Mouse (Mus musculus): ENCODE measurements at regions not wholly inside any gene's neighbourhood (a gene's known extent, or its start where the extent isn't known, plus 50 kb on each side); places are given as distances from the start of the nearest gene placed in this dataset.

DNA sequence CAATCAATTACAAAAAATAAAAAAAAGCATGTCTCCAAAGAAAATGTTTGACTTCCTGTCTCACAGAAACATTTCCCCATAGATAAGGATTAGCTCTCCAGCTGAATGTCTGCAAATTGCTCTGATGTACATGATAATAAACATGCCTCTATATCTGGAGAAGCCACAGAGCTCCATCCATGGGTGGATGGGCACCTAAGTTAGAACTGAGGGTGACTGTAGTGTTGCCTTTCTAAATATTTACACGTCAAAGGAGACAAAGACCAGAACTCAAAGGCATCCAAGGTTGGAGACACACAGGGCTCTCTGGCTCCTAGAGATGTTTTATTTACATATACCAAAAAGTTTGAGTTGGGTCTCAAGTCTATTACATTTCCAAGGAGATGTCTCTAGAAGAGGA is 427.1 kb upstream of the Map3k7 start:
- no peak overlapping the region for H3K4me2 ChIP-seq (replicated peaks; ENCODE audit: low read depth)
- TF ChIP-seq EP300 (optimal IDR thresholded peaks at IDR 0.05) (no peak), CTCF (IDR thresholded peaks at IDR 0.05; ENCODE audit: low read depth) (no peak)
- no peaks in the 10 kb centered on the region for H3K27me3 ChIP-seq (ENCODE audit: control insufficient read depth, insufficient read depth, low read length)
- H3K9me3 ChIP-seq (ENCODE audit: control insufficient read depth, low read length), result no peaks in the 10 kb centered on the region
- no peak overlapping the region for H3K9ac ChIP-seq (ENCODE audit: low read length)
- H3K4me3 ChIP-seq (ENCODE audit: low read depth, low read length), result no peak overlapping the region
- no peaks in the 10 kb centered on the region for H3K36me3 ChIP-seq (ENCODE audit: control insufficient read depth, insufficient read depth, low read length)
- ATAC-seq (ENCODE audit: low FRiP score, low TSS enrichment) (no peak), DNase-seq (ENCODE audit: low spot score) (no peak)
- no peaks in the 10 kb centered on the region for H3K4me1 ChIP-seq (replicated peaks; ENCODE audit: control insufficient read depth, insufficient read depth)
- WGBS, result 33% methylated on average over 1 of the region's 1 CpGs
- H3K27ac ChIP-seq (replicated peaks), result no peak overlapping the region

DNA sequence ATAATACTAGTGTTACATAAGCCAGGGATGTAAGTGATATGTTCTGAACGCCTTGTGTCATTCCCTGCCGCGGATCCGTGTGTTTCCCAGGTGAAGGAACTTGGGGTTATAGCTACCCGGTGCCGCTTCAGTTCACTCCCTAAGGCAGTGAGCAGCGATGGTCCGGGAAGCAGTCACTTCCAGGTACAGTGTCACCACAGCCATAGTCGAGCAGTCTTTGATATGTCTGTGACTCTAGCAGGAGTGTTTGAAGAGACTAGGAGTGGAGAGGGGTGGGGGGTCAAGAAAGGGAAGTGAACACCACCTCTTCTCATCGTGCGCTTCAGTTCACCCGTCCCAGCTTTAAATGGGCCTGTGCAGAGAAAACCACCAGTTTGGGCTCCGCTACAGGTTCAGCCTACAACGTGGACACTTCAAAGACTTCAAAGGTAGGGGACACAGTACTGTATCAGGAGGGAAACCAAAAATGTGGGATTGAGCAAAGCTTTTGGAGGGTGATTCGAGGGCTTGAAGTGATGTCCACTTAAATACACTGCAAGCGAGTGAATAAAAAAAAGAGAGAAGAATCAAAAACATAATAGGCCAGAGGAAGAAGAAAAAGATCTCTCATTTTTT is 410.0 kb upstream of the Map3k7 start:
- ATAC-seq (ENCODE audit: low FRiP score, low TSS enrichment), result no peak
- no peak overlapping the region for H3K4me3 ChIP-seq (ENCODE audit: low read depth, low read length)
- DNase-seq (ENCODE audit: low spot score), result no peak
- TF ChIP-seq CTCF (IDR thresholded peaks at IDR 0.05; ENCODE audit: low read depth) (no peak), EP300 (optimal IDR thresholded peaks at IDR 0.05) (no peak)
- H3K4me2 ChIP-seq (replicated peaks; ENCODE audit: low read depth), result no peak overlapping the region
- H3K4me1 ChIP-seq (replicated peaks; ENCODE audit: control insufficient read depth, insufficient read depth), result no peaks in the 10 kb centered on the region
- no peaks in the 10 kb centered on the region for H3K36me3 ChIP-seq (ENCODE audit: control insufficient read depth, insufficient read depth, low read length)
- H3K27me3 ChIP-seq (ENCODE audit: control insufficient read depth, insufficient read depth, low read length), result no peaks in the 10 kb centered on the region
- H3K9ac ChIP-seq (ENCODE audit: low read length), result no peak overlapping the region
- H3K27ac ChIP-seq (replicated peaks), result no peak overlapping the region
- WGBS, result 90% methylated on average over 16 of the region's 16 CpGs
- no peaks in the 10 kb centered on the region for H3K9me3 ChIP-seq (ENCODE audit: control insufficient read depth, low read length)

DNA sequence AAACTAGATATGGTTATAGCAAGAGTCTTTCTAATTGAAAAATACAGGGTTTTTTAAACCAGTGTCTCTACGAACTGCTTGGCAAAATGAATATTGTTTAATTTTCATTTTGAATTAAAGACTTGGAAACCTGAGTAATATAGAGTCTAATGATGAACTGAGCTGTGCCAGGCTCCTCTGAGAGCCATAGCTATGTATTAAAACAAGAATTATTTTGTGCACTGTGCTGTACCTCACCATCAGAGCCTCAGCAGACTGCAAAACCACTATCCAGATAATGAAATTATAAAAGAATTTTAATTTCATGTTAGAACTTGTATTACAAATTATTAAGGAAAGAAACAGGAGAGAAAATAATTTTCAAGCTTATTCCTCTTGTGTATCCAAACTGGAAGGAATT is 408.8 kb upstream of the Map3k7 start:
- Histone ChIP-seq H3K27me3 (ENCODE audit: control insufficient read depth, insufficient read depth, low read length) (no peaks in the 10 kb centered on the region), H3K4me1 (replicated peaks; ENCODE audit: control insufficient read depth, insufficient read depth) (no peaks in the 10 kb centered on the region), H3K4me3 (ENCODE audit: low read depth, low read length) (no peak overlapping the region), H3K4me2 (replicated peaks; ENCODE audit: low read depth) (no peak overlapping the region), H3K9me3 (ENCODE audit: control insufficient read depth, low read length) (no peaks in the 10 kb centered on the region), H3K36me3 (ENCODE audit: control insufficient read depth, insufficient read depth, low read length) (no peaks in the 10 kb centered on the region), H3K9ac (ENCODE audit: low read length) (no peak overlapping the region), H3K27ac (replicated peaks) (no peak overlapping the region)
- ATAC-seq (ENCODE audit: low FRiP score, low TSS enrichment) (no peak), DNase-seq (ENCODE audit: low spot score) (no peak)
- 78% methylated on average over 1 of the region's 1 CpGs for WGBS
- TF ChIP-seq CTCF (IDR thresholded peaks at IDR 0.05; ENCODE audit: low read depth) (no peak), EP300 (optimal IDR thresholded peaks at IDR 0.05) (no peak)

DNA sequence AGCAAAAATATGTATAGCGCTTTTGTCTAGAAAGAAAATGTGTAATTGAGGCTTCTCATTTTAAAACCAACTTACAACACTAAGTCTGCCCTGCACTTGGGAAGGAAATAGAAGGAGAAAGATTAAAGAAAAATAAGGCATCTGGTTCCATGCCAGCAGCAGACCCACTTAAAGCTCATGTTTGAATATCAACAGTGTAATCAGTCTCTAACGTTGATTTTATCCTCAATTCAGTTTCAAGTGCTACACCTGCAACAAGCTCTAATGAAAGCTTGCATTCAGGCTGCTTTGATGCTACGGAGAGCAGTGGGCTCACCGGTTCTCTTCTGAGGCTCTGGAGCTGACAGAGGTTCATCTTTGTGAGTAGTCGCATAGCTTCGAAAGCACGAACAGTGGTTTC is 406.6 kb upstream of the Map3k7 start:
- no peak overlapping the region for H3K4me3 ChIP-seq (ENCODE audit: low read depth, low read length)
- H3K9me3 ChIP-seq (ENCODE audit: control insufficient read depth, low read length), result no peaks in the 10 kb centered on the region
- 75% methylated on average over 7 of the region's 7 CpGs for WGBS
- no peaks in the 10 kb centered on the region for H3K27me3 ChIP-seq (ENCODE audit: control insufficient read depth, insufficient read depth, low read length)
- TF ChIP-seq CTCF (IDR thresholded peaks at IDR 0.05; ENCODE audit: low read depth), result no peak
- no peak for TF ChIP-seq EP300 (optimal IDR thresholded peaks at IDR 0.05)
- H3K36me3 ChIP-seq (ENCODE audit: control insufficient read depth, insufficient read depth, low read length), result no peaks in the 10 kb centered on the region
- H3K4me1 ChIP-seq (replicated peaks; ENCODE audit: control insufficient read depth, insufficient read depth), result no peaks in the 10 kb centered on the region
- no peak overlapping the region for H3K27ac ChIP-seq (replicated peaks)
- no peak for ATAC-seq (ENCODE audit: low FRiP score, low TSS enrichment)
- no peak for DNase-seq (ENCODE audit: low spot score)
- H3K4me2 ChIP-seq (replicated peaks; ENCODE audit: low read depth), result no peak overlapping the region
- H3K9ac ChIP-seq (ENCODE audit: low read length), result no peak overlapping the region

DNA sequence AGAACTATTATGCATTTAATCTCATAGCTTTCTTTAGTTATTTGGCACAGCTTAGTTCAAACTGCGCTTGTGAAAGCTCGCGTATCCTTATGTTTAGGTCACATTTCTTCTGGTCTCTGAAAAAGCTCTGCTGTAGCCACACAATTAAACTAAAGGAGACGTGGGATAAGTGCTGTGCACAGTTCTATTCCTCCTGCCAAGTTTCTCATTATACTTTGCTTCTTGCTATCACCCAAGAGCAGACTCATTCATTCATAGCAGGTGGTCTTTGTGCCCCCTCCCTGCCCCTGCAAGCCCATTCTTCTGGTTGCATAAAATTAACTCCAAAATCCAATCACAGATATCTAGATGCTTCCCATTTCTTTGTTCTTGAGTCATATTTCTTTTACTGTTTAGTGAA is 403.6 kb upstream of the Map3k7 start:
- TF ChIP-seq CTCF (IDR thresholded peaks at IDR 0.05; ENCODE audit: low read depth) (no peak), EP300 (optimal IDR thresholded peaks at IDR 0.05) (no peak)
- no peak overlapping the region for H3K4me2 ChIP-seq (replicated peaks; ENCODE audit: low read depth)
- H3K27ac ChIP-seq (replicated peaks), result no peak overlapping the region
- H3K36me3 ChIP-seq (ENCODE audit: control insufficient read depth, insufficient read depth, low read length), result no peaks in the 10 kb centered on the region
- ATAC-seq (ENCODE audit: low FRiP score, low TSS enrichment) (no peak), DNase-seq (ENCODE audit: low spot score) (no peak)
- WGBS, result 82% methylated on average over 4 of the region's 4 CpGs
- no peak overlapping the region for H3K4me3 ChIP-seq (ENCODE audit: low read depth, low read length)
- no peaks in the 10 kb centered on the region for H3K9me3 ChIP-seq (ENCODE audit: control insufficient read depth, low read length)
- H3K9ac ChIP-seq (ENCODE audit: low read length), result no peak overlapping the region
- no peaks in the 10 kb centered on the region for H3K4me1 ChIP-seq (replicated peaks; ENCODE audit: control insufficient read depth, insufficient read depth)
- no peaks in the 10 kb centered on the region for H3K27me3 ChIP-seq (ENCODE audit: control insufficient read depth, insufficient read depth, low read length)

DNA sequence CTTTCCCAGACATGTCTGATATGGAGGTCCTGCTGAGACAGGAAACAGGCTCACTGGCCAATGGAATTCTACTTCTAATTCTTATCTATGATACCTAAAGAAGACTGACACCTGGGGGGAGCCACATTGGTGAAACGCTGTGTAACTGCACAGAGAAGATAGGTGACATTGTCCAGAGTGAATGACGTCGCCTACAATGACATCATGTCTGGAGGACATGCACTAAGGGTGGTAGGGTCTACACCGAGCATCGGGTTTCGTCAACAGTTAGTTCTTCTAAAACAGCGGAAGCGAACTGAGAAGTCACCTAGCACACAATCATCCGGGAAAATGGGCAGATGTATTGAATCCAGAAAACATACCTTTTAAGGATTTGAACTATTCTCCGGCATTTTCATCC is 402.7 kb upstream of the Map3k7 start:
- ATAC-seq (ENCODE audit: low FRiP score, low TSS enrichment) (no peak), DNase-seq (ENCODE audit: low spot score) (no peak)
- no peaks in the 10 kb centered on the region for H3K27me3 ChIP-seq (ENCODE audit: control insufficient read depth, insufficient read depth, low read length)
- H3K27ac ChIP-seq (replicated peaks), result no peak overlapping the region
- no peaks in the 10 kb centered on the region for H3K9me3 ChIP-seq (ENCODE audit: control insufficient read depth, low read length)
- TF ChIP-seq EP300 (optimal IDR thresholded peaks at IDR 0.05), result no peak
- TF ChIP-seq CTCF (IDR thresholded peaks at IDR 0.05; ENCODE audit: low read depth), result no peak
- no peak overlapping the region for H3K4me3 ChIP-seq (ENCODE audit: low read depth, low read length)
- H3K36me3 ChIP-seq (ENCODE audit: control insufficient read depth, insufficient read depth, low read length), result no peaks in the 10 kb centered on the region
- WGBS, result 88% methylated on average over 10 of the region's 10 CpGs
- H3K4me2 ChIP-seq (replicated peaks; ENCODE audit: low read depth), result no peak overlapping the region
- no peak overlapping the region for H3K9ac ChIP-seq (ENCODE audit: low read length)
- no peaks in the 10 kb centered on the region for H3K4me1 ChIP-seq (replicated peaks; ENCODE audit: control insufficient read depth, insufficient read depth)
